Mouse (Mus musculus): Measurements from ENCODE around the gene Timm8b. TPM values are rescaled to one million over a fixed set of nuclear protein-coding genes. Genes with fewer than 3 reads are reported as not detected.
A peak's percentile ranks its signal among the peaks of the same experiment; 100 is the strongest.
"Not testable (repeated sequence)": the region's sequence is repeated elsewhere in the genome, so short reads cannot be mapped to it uniquely, and the experiment has no call there.

Timm8b gene
- polyA plus RNA-seq, 1 experiment from 2014 or later, result 357 TPM

- Histone ChIP-seq H3K27me3 (ENCODE audit: insufficient read depth, poor library complexity, severe bottlenecking) (no peaks in the 10 kb centered on the region), H3K4me1 (replicated peaks) (peaks cover 19% of the 10 kb centered on the region), H3K9me3 (no peaks in the 10 kb centered on the region), H3K36me3 (peaks cover 34% of the 10 kb centered on the region), H3K4me3 (peak within 1 kb of the TSS; percentile 84), H3K27ac (peak within 1 kb of the TSS; percentile 97)
- WGBS, result under 1% methylated on average over 81 of the region's 81 CpGs
- DNase-seq (ENCODE audit: low spot score), result peak; percentile 88
These were observed 13.3 kb downstream of the Timm8b start, which contains the start of the genes Pih1d2 and Nkapd1 for GRCm38 (mm10) chr9:50616766-50617603. Pih1d2 (plus strand) TSS chr9:50617321. Nkapd1 (minus strand) TSS chr9:50617464.

DNA sequence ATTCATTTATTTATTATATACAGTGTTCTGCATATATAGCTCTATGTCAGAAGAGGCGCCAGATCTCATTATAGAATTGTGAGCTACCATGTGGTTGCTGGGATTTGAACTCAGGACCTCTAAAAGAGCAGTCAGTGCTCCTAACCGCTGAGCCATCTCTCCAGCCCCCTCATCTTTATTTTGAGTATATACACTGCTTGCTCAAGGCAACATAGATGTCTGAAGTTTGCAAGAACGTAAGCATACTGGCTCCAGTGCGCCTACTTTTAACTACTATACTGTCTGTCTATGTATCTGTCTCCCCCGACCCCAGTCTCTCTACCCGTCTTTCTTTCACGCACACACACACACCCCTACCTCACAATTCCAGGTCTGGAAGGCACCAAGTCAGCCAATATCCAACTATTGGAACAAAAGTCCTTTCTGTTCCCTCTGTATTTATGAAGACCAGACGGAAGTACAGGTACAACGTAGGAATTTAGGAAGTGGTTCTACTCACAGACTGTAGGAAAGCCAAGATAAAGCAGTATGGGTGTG lies 14.2 kb downstream of the Timm8b start:
- Histone ChIP-seq H3K4me3 (peak overlapping the region; percentile 84), H3K27ac (no peak overlapping the region), H3K27me3 (ENCODE audit: insufficient read depth, poor library complexity, severe bottlenecking) (no peaks in the 10 kb centered on the region), H3K9me3 (no peaks in the 10 kb centered on the region), H3K4me1 (replicated peaks) (peaks cover 19% of the 10 kb centered on the region), H3K36me3 (peaks cover 25% of the 10 kb centered on the region)
- no peak for DNase-seq (ENCODE audit: low spot score)
- WGBS, result 65% methylated on average over 9 of the region's 9 CpGs

DNA sequence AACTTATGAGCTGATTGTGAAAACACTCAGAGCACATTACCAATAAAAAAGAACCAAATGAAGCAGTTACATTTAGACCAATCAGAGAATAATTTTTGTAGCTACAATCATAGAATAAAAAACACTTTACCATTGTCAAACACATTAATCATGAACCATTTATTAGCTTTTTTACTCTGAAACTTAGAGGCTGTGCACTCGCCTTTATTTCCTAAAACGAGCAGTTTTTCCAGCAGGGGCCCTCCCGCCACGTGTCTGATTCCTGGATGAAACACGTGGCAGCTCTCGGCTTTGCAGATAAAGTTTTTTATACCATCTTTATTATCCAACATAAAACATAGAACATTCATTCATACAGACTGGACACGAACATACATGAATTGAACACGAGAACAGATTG lies 27.2 kb downstream of the Timm8b start:
- WGBS, result 89% methylated on average over 6 of the region's 8 CpGs
- peaks cover 42% of the 10 kb centered on the region for H3K36me3 ChIP-seq
- DNase-seq (ENCODE audit: low spot score); H3K27me3 ChIP-seq (ENCODE audit: insufficient read depth, poor library complexity, severe bottlenecking); H3K9me3 ChIP-seq; H3K4me3 ChIP-seq; H3K27ac ChIP-seq; H3K4me1 ChIP-seq (replicated peaks): not testable (repeated sequence)

DNA sequence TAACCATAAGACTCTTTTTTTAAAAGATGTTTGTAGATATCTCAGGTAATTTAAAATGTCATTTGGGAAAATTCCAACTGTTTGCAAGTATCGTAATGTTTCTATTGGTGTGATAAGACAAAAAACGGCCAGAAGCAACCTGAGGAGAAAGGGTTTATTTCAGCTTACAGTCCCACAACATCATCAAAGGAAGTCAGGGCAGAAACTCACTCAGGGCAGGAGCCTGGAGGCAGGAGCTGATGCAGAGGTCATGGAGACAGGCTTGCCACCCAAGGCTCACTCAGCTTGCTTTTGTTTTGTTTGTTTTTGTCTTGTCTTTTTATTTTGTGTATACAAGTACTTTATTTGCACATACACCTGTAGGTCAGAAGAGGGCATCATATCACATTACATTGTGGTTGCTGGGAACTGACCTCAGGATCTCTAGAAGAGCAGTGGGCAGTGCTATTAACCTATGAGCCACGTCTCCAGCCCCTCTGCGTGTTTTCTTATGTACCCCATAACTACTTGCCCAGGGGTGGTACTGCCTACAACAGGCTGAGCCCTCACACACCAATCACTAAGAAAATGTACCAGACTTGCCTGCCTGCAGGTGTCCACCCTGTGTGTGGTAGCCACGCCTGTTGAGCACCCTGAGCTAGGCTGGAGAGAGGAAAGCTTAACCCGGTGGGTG lies 28.4 kb downstream of the Timm8b start:
- 92% methylated on average over 6 of the region's 6 CpGs for WGBS
- no peak overlapping the region for H3K4me3 ChIP-seq
- H3K27ac ChIP-seq, result no peak overlapping the region
- no peaks in the 10 kb centered on the region for H3K9me3 ChIP-seq
- no peaks in the 10 kb centered on the region for H3K27me3 ChIP-seq (ENCODE audit: insufficient read depth, poor library complexity, severe bottlenecking)
- no peak for DNase-seq (ENCODE audit: low spot score)
- H3K4me1 ChIP-seq (replicated peaks), result no peaks in the 10 kb centered on the region
- peaks cover 55% of the 10 kb centered on the region for H3K36me3 ChIP-seq

DNA sequence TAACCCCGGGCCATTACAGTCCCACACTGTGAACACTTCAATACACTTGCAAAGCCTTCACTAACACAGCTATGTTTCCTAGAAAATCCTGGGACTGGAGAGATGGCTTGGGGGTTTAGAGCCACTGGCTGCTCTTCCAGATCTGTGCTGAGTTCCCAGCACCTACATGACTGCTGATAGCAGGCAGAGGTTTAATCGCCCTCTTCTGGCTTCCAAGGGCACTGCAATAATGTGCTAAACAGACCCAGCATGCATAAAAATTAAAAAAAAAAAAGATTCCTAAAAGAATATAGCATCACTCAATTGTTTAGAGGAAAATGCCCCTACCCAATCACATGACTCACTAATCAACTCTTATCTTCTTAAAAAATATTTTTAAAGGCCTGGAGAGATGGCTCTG lies 29.3 kb downstream of the Timm8b start:
- H3K4me1 ChIP-seq (replicated peaks), result no peaks in the 10 kb centered on the region
- peaks cover 64% of the 10 kb centered on the region for H3K36me3 ChIP-seq
- no peak for DNase-seq (ENCODE audit: low spot score)
- no peaks in the 10 kb centered on the region for H3K9me3 ChIP-seq
- 67% methylated on average over 2 of the region's 2 CpGs for WGBS
- no peaks in the 10 kb centered on the region for H3K27me3 ChIP-seq (ENCODE audit: insufficient read depth, poor library complexity, severe bottlenecking)
- H3K4me3 ChIP-seq, result no peak overlapping the region
- no peak overlapping the region for H3K27ac ChIP-seq

GRCm38 (mm10) chr9:50634270-50634669 lies 30.6 kb downstream of the Timm8b start:
- no peaks in the 10 kb centered on the region for H3K27me3 ChIP-seq (ENCODE audit: insufficient read depth, poor library complexity, severe bottlenecking)

DNA sequence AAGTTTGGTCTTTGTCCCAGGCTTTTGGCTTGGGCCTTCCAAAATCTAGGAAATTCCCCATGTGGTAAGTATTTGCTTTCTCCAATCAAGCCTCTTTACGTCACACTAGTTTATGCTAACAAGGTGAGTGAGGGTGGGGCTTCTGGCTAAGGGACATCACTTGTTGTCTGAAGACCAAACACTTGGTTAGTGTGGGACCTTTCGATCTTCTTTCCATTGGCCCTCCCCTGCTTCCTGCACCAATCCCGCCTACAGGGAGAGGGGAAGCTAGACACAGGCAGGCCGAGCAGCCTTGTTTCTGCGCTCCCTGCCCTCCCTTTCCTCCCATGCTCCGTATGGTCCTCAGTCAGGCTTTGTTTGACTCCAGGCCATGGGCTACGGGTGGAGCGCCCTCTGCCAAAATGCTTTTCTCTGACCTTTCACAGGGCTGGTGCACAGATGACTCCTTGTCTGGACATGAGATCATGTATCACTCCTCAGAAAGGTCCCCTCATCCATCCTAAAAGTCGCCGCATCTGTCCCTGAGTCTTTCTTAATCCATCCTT lies 43.2 kb downstream of the Timm8b start:
- H3K9me3 ChIP-seq, result no peaks in the 10 kb centered on the region
- 78% methylated on average over 10 of the region's 10 CpGs for WGBS
- H3K27ac ChIP-seq, result no peak overlapping the region
- no peaks in the 10 kb centered on the region for H3K4me1 ChIP-seq (replicated peaks)
- peaks cover 95% of the 10 kb centered on the region for H3K36me3 ChIP-seq
- no peak overlapping the region for H3K4me3 ChIP-seq
- no peak for DNase-seq (ENCODE audit: low spot score)
- no peaks in the 10 kb centered on the region for H3K27me3 ChIP-seq (ENCODE audit: insufficient read depth, poor library complexity, severe bottlenecking)

More at GRCm38 (mm10) chr9:50634270-50634669, 30.6 kb downstream of the Timm8b start:
- Histone ChIP-seq H3K4me1 (replicated peaks) (no peaks in the 10 kb centered on the region), H3K9me3 (no peaks in the 10 kb centered on the region), H3K27ac (no peak overlapping the region), H3K4me3 (no peak overlapping the region), H3K36me3 (peaks cover 76% of the 10 kb centered on the region)
- WGBS, result 94% methylated on average over 11 of the region's 11 CpGs
- no peak for DNase-seq (ENCODE audit: low spot score)

- DNase-seq (ENCODE audit: low spot score), result no peak
- WGBS, result 97% methylated on average over 10 of the region's 10 CpGs
- peaks cover 97% of the 10 kb centered on the region for H3K36me3 ChIP-seq
- H3K4me3 ChIP-seq, result no peak overlapping the region
- no peaks in the 10 kb centered on the region for H3K4me1 ChIP-seq (replicated peaks)
- H3K9me3 ChIP-seq, result no peaks in the 10 kb centered on the region
- no peaks in the 10 kb centered on the region for H3K27me3 ChIP-seq (ENCODE audit: insufficient read depth, poor library complexity, severe bottlenecking)
- H3K27ac ChIP-seq, result no peak overlapping the region
These were observed 46.8 kb downstream of the Timm8b start for GRCm38 (mm10) chr9:50650503-50650902.

Other genes starting within 250 kb of the Timm8b start
- gene Plet1, start 109.4 kb upstream of the Timm8b start, polyA plus RNA-seq (2016; fragmentation: Nextera tagmentation; extraction: Ambion mirVana), result 1.0 and 1.2 TPM in 2 replicates
- 82.4 and 93.7 TPM in 2 replicates for gene Pts, start 75.2 kb upstream of the Timm8b start, polyA plus RNA-seq (2016; fragmentation: Nextera tagmentation; extraction: Ambion mirVana)
- 2.8 and 5.9 TPM in 2 replicates for gene Il18, start 49.1 kb upstream of the Timm8b start, polyA plus RNA-seq (2016; fragmentation: Nextera tagmentation; extraction: Ambion mirVana)
- 0.10 and 0.18 TPM in 2 replicates for gene Bco2, start 48.7 kb upstream of the Timm8b start, polyA plus RNA-seq (2016; fragmentation: Nextera tagmentation; extraction: Ambion mirVana)
- 0.21 TPM in 1 of 2 replicates, not detected in the other for gene Tex12, start 42.6 kb upstream of the Timm8b start, polyA plus RNA-seq (2016; fragmentation: Nextera tagmentation; extraction: Ambion mirVana)
- 272 and 320 TPM in 2 replicates for gene Sdhd, start 98 bp upstream of the Timm8b start, polyA plus RNA-seq (2016; fragmentation: Nextera tagmentation; extraction: Ambion mirVana)
- 9.4 and 9.6 TPM in 2 replicates for gene Pih1d2, start 13.4 kb downstream of the Timm8b start, polyA plus RNA-seq (2016; fragmentation: Nextera tagmentation; extraction: Ambion mirVana)
- gene Nkapd1, start 13.6 kb downstream of the Timm8b start, polyA plus RNA-seq (2016; fragmentation: Nextera tagmentation; extraction: Ambion mirVana), result 19.0 and 21.4 TPM in 2 replicates
- gene Dlat, start 55.9 kb downstream of the Timm8b start, polyA plus RNA-seq (2016; fragmentation: Nextera tagmentation; extraction: Ambion mirVana), result 43.9 and 53.9 TPM in 2 replicates
- 21.4 and 21.8 TPM in 2 replicates for gene Dixdc1, start 135.6 kb downstream of the Timm8b start, polyA plus RNA-seq (2016; fragmentation: Nextera tagmentation; extraction: Ambion mirVana)
- 1.5 and 2.5 TPM in 2 replicates for gene 2310030G06Rik, start 142.6 kb downstream of the Timm8b start, polyA plus RNA-seq (2016; fragmentation: Nextera tagmentation; extraction: Ambion mirVana)
- 6.6 and 7.5 TPM in 2 replicates for gene Cryab, start 147.4 kb downstream of the Timm8b start, polyA plus RNA-seq (2016; fragmentation: Nextera tagmentation; extraction: Ambion mirVana)
- 0.65 and 0.71 TPM in 2 replicates for gene Hspb2, start 148.4 kb downstream of the Timm8b start, polyA plus RNA-seq (2016; fragmentation: Nextera tagmentation; extraction: Ambion mirVana)
- gene Fdxacb1, start 164.3 kb downstream of the Timm8b start, polyA plus RNA-seq (2016; fragmentation: Nextera tagmentation; extraction: Ambion mirVana), result 11.4 and 13.5 TPM in 2 replicates
- 40.0 and 42.5 TPM in 2 replicates for gene Alg9, start 171.1 kb downstream of the Timm8b start, polyA plus RNA-seq (2016; fragmentation: Nextera tagmentation; extraction: Ambion mirVana)
- gene 1110032A03Rik, start 171.6 kb downstream of the Timm8b start, polyA plus RNA-seq (2016; fragmentation: Nextera tagmentation; extraction: Ambion mirVana), result 30.0 and 39.2 TPM in 2 replicates
- gene Ppp2r1b, start 241.4 kb downstream of the Timm8b start, polyA plus RNA-seq (2016; fragmentation: Nextera tagmentation; extraction: Ambion mirVana), result 120 and 147 TPM in 2 replicates

All from hindbrain, embryonic 10.5 days (tissue).